Mouse (Mus musculus) liver, embryonic 11.5 days (tissue): ENCODE data around the gene Sgip1. TPM values are rescaled to one million over a fixed set of nuclear protein-coding genes. Genes with fewer than 3 reads are reported as not detected.
A peak's percentile ranks its signal among the peaks of the same experiment; 100 is the strongest.

Experiments
- ATAC-seq: fragments of 200-750 bp; cut with Nextera tagmentation; replicated peaks from 2 replicates; pipeline ENCODE4 v1.8.0; 2017; ENCODE audit warnings: moderate number of reproducible peaks, mild to moderate bottlenecking, moderate TSS enrichment, moderate library complexity; ENCODE audit not compliant: low FRiP score
- DNase-seq: peaks from one replicate; pipeline ENCODE4 v3.0.0-alpha.2; 2017; ENCODE audit warnings: low spot score
- H3K27ac ChIP-seq: fragments of 300-500 bp; sonication (generic); 2 replicates; pipeline ENCODE4 v1.5.1; 2014; ENCODE audit warnings: mild to moderate bottlenecking, low read depth, low read length, control low read depth
- H3K27me3 ChIP-seq: fragments of 300-500 bp; sonication (generic); replicated peaks from 2 replicates; pipeline ENCODE4 v1.6.1; 2014; ENCODE audit warnings: low read length, mixed read lengths; ENCODE audit not compliant: control insufficient read depth, insufficient read depth
- H3K36me3 ChIP-seq: fragments of 300-500 bp; sonication (generic); 2 replicates; pipeline ENCODE4 v1.6.1; 2014; ENCODE audit warnings: mild to moderate bottlenecking, low read length, moderate library complexity, mixed read lengths; ENCODE audit not compliant: control insufficient read depth, insufficient read depth
- H3K4me1 ChIP-seq: fragments of 300-500 bp; sonication (generic); replicated peaks from 2 replicates; pipeline ENCODE4 v1.6.1; 2014; ENCODE audit warnings: low read length, mixed read lengths; ENCODE audit not compliant: control insufficient read depth, insufficient read depth
- H3K4me2 ChIP-seq: fragments of 300-500 bp; sonication (generic); 2 replicates; pipeline ENCODE4 v1.6.1; 2014; ENCODE audit warnings: mild to moderate bottlenecking, control low read depth, moderate library complexity
- H3K4me3 ChIP-seq: fragments of 300-500 bp; sonication (generic); 2 replicates; pipeline ENCODE4 v1.5.1; 2014; ENCODE audit warnings: low read depth, low read length, control low read depth
- H3K9ac ChIP-seq: fragments of 300-500 bp; sonication (generic); 2 replicates; pipeline ENCODE4 v1.6.1; 2014; ENCODE audit warnings: low read depth, low read length, control low read depth
- H3K9me3 ChIP-seq: fragments of 300-500 bp; sonication (generic); 2 replicates; pipeline ENCODE4 v1.6.1; 2016; ENCODE audit warnings: low read length, inconsistent platforms, mixed read lengths; ENCODE audit not compliant: control insufficient read depth
- WGBS: fragments of 180-500 bp; shearing (Covaris S2); extraction: QIAGEN DNeasy Blood & Tissue Kit; methylation state at CpG from one replicate; pipeline ENCODE4 v1.1.7; 2014; 5-methylcytosine and 5-hydroxymethylcytosine counted together
- polyA plus RNA-seq: library from polyadenylated mRNA; unstranded; fragments of >200 nt; fragmentation: Nextera tagmentation; extraction: Ambion mirVana; gene quantifications from 2 replicates; pipeline ENCODE4 v1.2.1, GENCODE M21; 2014

Gene Sgip1
- polyA plus RNA-seq, 1 experiment from 2014 or later: 1.9 TPM

GRCm38 (mm10) chr4:102840956-102841729 lies 100.0 kb downstream of the Sgip1 start:
- Histone ChIP-seq H3K4me3 (no peak overlapping the region), H3K4me1 (0 out of 2 replicates have a peak, but pooled peaks cover 3% of the 10 kb centered on the region), H3K4me2 (no peak overlapping the region), H3K9ac (no peak overlapping the region), H3K9me3 (no peaks in the 10 kb centered on the region), H3K27ac (peak overlapping the region; percentile 34; the same call in 1 of the 2 replicates), H3K27me3 (no peaks in the 10 kb centered on the region), H3K36me3 (no peaks in the 10 kb centered on the region)
- DNase-seq: no peak
- no peak for ATAC-seq
- WGBS: 85% methylated on average over 11 of the region's 11 CpGs

DNA sequence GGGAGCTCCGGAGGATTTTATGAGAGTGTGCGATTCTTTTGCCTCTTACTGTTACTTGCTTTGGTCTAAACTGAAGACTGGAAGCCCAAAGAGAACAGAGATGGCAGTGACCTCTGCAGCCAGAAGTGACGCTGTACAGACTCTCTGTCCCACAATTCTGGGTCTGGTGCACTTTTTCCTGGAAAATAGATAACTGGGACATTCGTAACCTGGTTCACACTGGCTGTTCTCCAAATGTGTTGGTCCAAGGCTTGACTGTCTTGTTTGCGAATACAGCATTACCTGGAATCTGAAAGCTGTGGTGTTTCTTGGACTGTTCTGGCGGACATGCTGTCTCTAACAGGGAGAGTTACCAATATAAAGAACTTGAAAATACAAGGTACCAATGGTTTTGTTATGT lies 109.4 kb downstream of the Sgip1 start:
- no peaks in the 10 kb centered on the region for H3K36me3 ChIP-seq
- no peak for DNase-seq
- no peaks in the 10 kb centered on the region for H3K27me3 ChIP-seq
- no peak overlapping the region for H3K27ac ChIP-seq
- no peaks in the 10 kb centered on the region for H3K4me1 ChIP-seq
- no peak overlapping the region for H3K4me2 ChIP-seq
- 85% methylated on average over 6 of the region's 6 CpGs for WGBS
- no peaks in the 10 kb centered on the region for H3K9me3 ChIP-seq
- no peak overlapping the region for H3K4me3 ChIP-seq
- no peak for ATAC-seq
- H3K9ac ChIP-seq: no peak overlapping the region

GRCm38 (mm10) chr4:102851161-102851560 lies 110.1 kb downstream of the Sgip1 start:
- Histone ChIP-seq H3K9me3 (no peaks in the 10 kb centered on the region), H3K9ac (no peak overlapping the region), H3K4me2 (no peak overlapping the region), H3K4me1 (no peaks in the 10 kb centered on the region), H3K36me3 (no peaks in the 10 kb centered on the region), H3K4me3 (no peak overlapping the region), H3K27me3 (no peaks in the 10 kb centered on the region), H3K27ac (no peak overlapping the region)
- no peak for ATAC-seq
- DNase-seq: no peak
- WGBS: 61% methylated on average over 1 of the region's 1 CpGs

- H3K27ac ChIP-seq: no peak overlapping the region
- 77% methylated on average over 3 of the region's 3 CpGs for WGBS
Measured at GRCm38 (mm10) chr4:102852290-102852689, 111.2 kb downstream of the Sgip1 start.

GRCm38 (mm10) chr4:102852808-102853207 lies 111.7 kb downstream of the Sgip1 start:
- H3K4me3 ChIP-seq: no peak overlapping the region
- no peaks in the 10 kb centered on the region for H3K4me1 ChIP-seq
- 81% methylated on average over 5 of the region's 5 CpGs for WGBS
- H3K27me3 ChIP-seq: no peaks in the 10 kb centered on the region
- H3K9ac ChIP-seq: no peak overlapping the region
- ATAC-seq: no peak
- no peak overlapping the region for H3K27ac ChIP-seq
- H3K4me2 ChIP-seq: no peak overlapping the region
- no peaks in the 10 kb centered on the region for H3K36me3 ChIP-seq
- no peak for DNase-seq
- no peaks in the 10 kb centered on the region for H3K9me3 ChIP-seq

More at GRCm38 (mm10) chr4:102852290-102852689, 111.2 kb downstream of the Sgip1 start:
- H3K36me3 ChIP-seq: no peaks in the 10 kb centered on the region
- H3K27me3 ChIP-seq: no peaks in the 10 kb centered on the region
- no peak for ATAC-seq
- no peak overlapping the region for H3K4me3 ChIP-seq
- no peak overlapping the region for H3K4me2 ChIP-seq
- H3K9me3 ChIP-seq: no peaks in the 10 kb centered on the region
- H3K9ac ChIP-seq: no peak overlapping the region
- no peaks in the 10 kb centered on the region for H3K4me1 ChIP-seq
- DNase-seq: no peak

DNA sequence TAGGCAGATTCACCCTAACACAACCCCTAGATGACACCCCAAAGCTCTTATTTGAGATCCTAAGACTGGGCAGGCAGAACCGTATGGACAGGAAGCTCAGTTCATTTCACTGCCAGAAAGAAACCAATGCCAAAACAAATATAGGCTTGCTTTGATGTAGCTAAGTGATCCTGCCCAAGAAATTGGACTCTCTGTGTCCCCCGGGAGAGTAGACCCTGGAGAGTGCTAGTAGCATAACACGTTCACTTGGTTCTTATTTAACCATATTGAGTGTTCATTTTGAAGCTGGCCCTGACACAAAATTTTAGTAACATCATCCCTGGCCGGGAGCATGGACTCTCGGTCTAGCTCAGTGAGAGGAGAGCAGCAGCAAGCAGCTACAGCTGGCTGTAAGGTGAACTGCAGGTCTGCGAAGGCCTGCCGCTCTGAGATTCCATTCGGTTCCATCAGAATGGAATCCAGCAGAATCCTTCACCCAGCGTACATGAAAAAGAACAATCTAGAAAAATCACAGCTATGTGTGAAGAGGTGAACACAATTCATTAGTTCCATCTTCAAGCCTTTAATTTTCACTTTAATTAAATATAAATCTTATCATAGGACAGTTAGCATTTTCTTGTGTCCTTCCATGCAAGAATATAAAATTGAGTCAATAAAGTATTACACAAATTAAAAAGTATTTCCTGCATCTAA lies 112.4 kb downstream of the Sgip1 start:
- no peak overlapping the region for H3K9ac ChIP-seq
- H3K27ac ChIP-seq: no peak overlapping the region
- H3K27me3 ChIP-seq: no peaks in the 10 kb centered on the region
- no peak overlapping the region for H3K4me2 ChIP-seq
- ATAC-seq: no peak
- no peaks in the 10 kb centered on the region for H3K9me3 ChIP-seq
- no peak overlapping the region for H3K4me3 ChIP-seq
- no peak for DNase-seq
- 76% methylated on average over 9 of the region's 9 CpGs for WGBS
- no peaks in the 10 kb centered on the region for H3K4me1 ChIP-seq
- H3K36me3 ChIP-seq: no peaks in the 10 kb centered on the region

GRCm38 (mm10) chr4:102854928-102855892 lies 114.1 kb downstream of the Sgip1 start:
- H3K4me1 ChIP-seq: no peaks in the 10 kb centered on the region
- H3K27me3 ChIP-seq: no peaks in the 10 kb centered on the region
- DNase-seq: no peak
- WGBS: 79% methylated on average over 10 of the region's 10 CpGs
- H3K4me3 ChIP-seq: no peak overlapping the region
- no peaks in the 10 kb centered on the region for H3K9me3 ChIP-seq
- no peak overlapping the region for H3K27ac ChIP-seq
- no peak for ATAC-seq
- no peaks in the 10 kb centered on the region for H3K36me3 ChIP-seq
- H3K4me2 ChIP-seq: no peak overlapping the region
- no peak overlapping the region for H3K9ac ChIP-seq

GRCm38 (mm10) chr4:102856086-102856485 lies 115.0 kb downstream of the Sgip1 start:
- H3K4me2 ChIP-seq: no peak overlapping the region
- no peak overlapping the region for H3K4me3 ChIP-seq
- no peaks in the 10 kb centered on the region for H3K4me1 ChIP-seq
- H3K27ac ChIP-seq: no peak overlapping the region
- H3K9me3 ChIP-seq: no peaks in the 10 kb centered on the region
- H3K9ac ChIP-seq: no peak overlapping the region
- H3K27me3 ChIP-seq: no peaks in the 10 kb centered on the region
- no peak for ATAC-seq
- no peaks in the 10 kb centered on the region for H3K36me3 ChIP-seq
- DNase-seq: no peak
- WGBS: 79% methylated on average over 7 of the region's 7 CpGs
